Mouse (Mus musculus): ENCODE results near the gene Limch1. TPM values are rescaled to one million over a fixed set of nuclear protein-coding genes. Genes with fewer than 3 reads are reported as not detected.

The Limch1 gene
- total and polyA plus RNA-seq, 3 experiments: 0.05 TPM; not detected in 2

DNA sequence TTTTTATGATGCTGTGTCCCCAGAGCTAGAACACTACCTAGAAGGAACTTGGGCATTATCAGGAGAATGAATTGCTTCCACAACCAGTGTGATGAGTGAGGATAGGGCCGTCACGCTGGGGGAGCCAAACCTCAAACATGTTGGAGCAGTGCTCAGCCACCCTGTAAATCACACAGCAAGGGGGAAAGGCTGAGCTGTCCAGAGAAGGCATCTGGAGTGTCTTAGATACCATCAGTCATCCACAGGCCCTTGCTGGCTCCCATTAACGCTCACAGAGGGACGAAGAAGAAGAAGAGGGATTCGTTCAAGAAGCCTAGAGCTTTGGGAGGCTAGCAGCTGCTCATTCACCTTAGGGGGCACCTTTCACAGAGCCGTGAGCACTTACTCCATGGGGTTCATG, 219.8 kb downstream of the Limch1 start:
- no peak for DNase-seq (ENCODE audit: extremely low read depth)
- no peaks in the 10 kb centered on the region for H3K79me2 ChIP-seq (replicated peaks; ENCODE audit: control insufficient read depth, extremely low read depth, insufficient read depth, poor library complexity, severe bottlenecking)
- no peaks in the 10 kb centered on the region for H3K4me1 ChIP-seq (ENCODE audit: control insufficient read depth in 1 of 2, insufficient read depth in 2 of 2)
- H3K9me3 ChIP-seq (replicated peaks; ENCODE audit: low read length): no peaks in the 10 kb centered on the region
- H3K27ac ChIP-seq (ENCODE audit: insufficient read depth, low read depth): no peak overlapping the region
- in situ Hi-C loops (cut with MboI; ENCODE audit: low pct_ligation_motif_present, low pct_unique_long_range_greater_than_20kb, low sequenced_read_pairs): no loop called here
- H3K9ac ChIP-seq (ENCODE audit: insufficient read depth, low read depth): no peak overlapping the region
- H3K4me2 ChIP-seq (ENCODE audit: insufficient read depth, low read depth, poor library complexity, severe bottlenecking): no peak overlapping the region
- dilution Hi-C loops (cut with MboI; ENCODE audit: extremely low pct_ligation_motif_present, extremely low pct_unique_long_range_greater_than_20kb, low sequenced_read_pairs): no loop called here
- no peak overlapping the region for H3K4me3 ChIP-seq (replicated peaks in 1 of 3; ENCODE audit: low read depth in 2 of 3, low read length in 2 of 3, poor library complexity in 1 of 3)
- no peaks in the 10 kb centered on the region for H3K27me3 ChIP-seq (replicated peaks)
- no peaks in the 10 kb centered on the region for H3K36me3 ChIP-seq (replicated peaks in 1 of 2; ENCODE audit: control insufficient read depth in 1 of 2, insufficient read depth in 1 of 2, low read length in 1 of 2)
- TF ChIP-seq EP300 (IDR thresholded peaks at IDR 0.05; ENCODE audit: low read length): no peak
- no peak for TF ChIP-seq POLR2AphosphoS2 (IDR thresholded peaks at IDR 0.05; ENCODE audit: low read depth, low read length)
- TF ChIP-seq MAZ (IDR thresholded peaks at IDR 0.05; ENCODE audit: low read depth, low read length): no peak

DNA sequence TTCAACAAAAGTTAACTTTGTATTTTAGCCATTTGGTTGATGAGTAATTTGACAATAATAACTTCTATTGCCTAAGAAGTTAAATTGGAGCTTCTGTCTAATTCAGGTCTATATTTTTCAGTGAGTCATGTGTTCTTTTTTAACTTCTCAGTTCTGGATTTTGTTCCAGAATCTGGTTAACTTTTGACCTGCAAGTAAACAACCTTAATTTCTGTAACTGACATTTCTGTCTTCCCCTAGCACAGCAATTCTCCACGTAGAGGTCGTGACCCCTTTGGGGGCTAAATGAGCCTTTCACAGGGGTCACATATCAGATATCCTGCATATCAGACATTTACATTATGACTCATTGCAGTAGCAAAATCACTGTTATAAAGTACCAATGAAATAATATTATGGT, 221.5 kb downstream of the Limch1 start:
- H3K9ac ChIP-seq (ENCODE audit: insufficient read depth, low read depth): no peak overlapping the region
- H3K79me2 ChIP-seq (replicated peaks; ENCODE audit: control insufficient read depth, extremely low read depth, insufficient read depth, poor library complexity, severe bottlenecking): no peaks in the 10 kb centered on the region
- in situ Hi-C loops (cut with MboI; ENCODE audit: low pct_ligation_motif_present, low pct_unique_long_range_greater_than_20kb, low sequenced_read_pairs) (no loop called here), dilution Hi-C loops (cut with MboI; ENCODE audit: extremely low pct_ligation_motif_present, extremely low pct_unique_long_range_greater_than_20kb, low sequenced_read_pairs) (no loop called here)
- no peaks in the 10 kb centered on the region for H3K4me1 ChIP-seq (ENCODE audit: control insufficient read depth in 1 of 2, insufficient read depth in 2 of 2)
- no peak overlapping the region for H3K4me2 ChIP-seq (ENCODE audit: insufficient read depth, low read depth, poor library complexity, severe bottlenecking)
- no peak overlapping the region for H3K4me3 ChIP-seq (replicated peaks in 1 of 3; ENCODE audit: low read depth in 2 of 3, low read length in 2 of 3, poor library complexity in 1 of 3)
- H3K9me3 ChIP-seq (replicated peaks; ENCODE audit: low read length): no peaks in the 10 kb centered on the region
- H3K27me3 ChIP-seq (replicated peaks): no peaks in the 10 kb centered on the region
- no peaks in the 10 kb centered on the region for H3K36me3 ChIP-seq (replicated peaks in 1 of 2; ENCODE audit: control insufficient read depth in 1 of 2, insufficient read depth in 1 of 2, low read length in 1 of 2)
- TF ChIP-seq JUND (conservative IDR thresholded peaks at IDR 0.05; ENCODE audit: low read depth, low read length) (no peak), CTCF (conservative IDR thresholded peaks at IDR 0.05 in 1 of 2, IDR thresholded peaks at IDR 0.05 in 1 of 2; ENCODE audit: low read depth in 2 of 2, low read length in 2 of 2) (no peak), MEF2A (IDR thresholded peaks at IDR 0.05; ENCODE audit: borderline replicate concordance, low read depth, low read length) (no peak), RCOR1 (conservative IDR thresholded peaks at IDR 0.05; ENCODE audit: low read depth, low read length) (no peak), MXI1 (IDR thresholded peaks at IDR 0.05; ENCODE audit: low read depth, low read length) (no peak), MAX (IDR thresholded peaks at IDR 0.05; ENCODE audit: low read length) (no peak), CHD2 (IDR thresholded peaks at IDR 0.05; ENCODE audit: low read length) (no peak), NRF1 (IDR thresholded peaks at IDR 0.05; ENCODE audit: low read depth, low read length) (no peak), ZNF384 (IDR thresholded peaks at IDR 0.05; ENCODE audit: low read depth, low read length) (no peak), SMC3 (IDR thresholded peaks at IDR 0.05; ENCODE audit: low read depth, low read length) (no peak), ZMIZ1 (IDR thresholded peaks at IDR 0.05; ENCODE audit: low read depth, low read length) (no peak)
- no peak for DNase-seq (ENCODE audit: extremely low read depth)
- H3K27ac ChIP-seq (ENCODE audit: insufficient read depth, low read depth): no peak overlapping the region

DNA sequence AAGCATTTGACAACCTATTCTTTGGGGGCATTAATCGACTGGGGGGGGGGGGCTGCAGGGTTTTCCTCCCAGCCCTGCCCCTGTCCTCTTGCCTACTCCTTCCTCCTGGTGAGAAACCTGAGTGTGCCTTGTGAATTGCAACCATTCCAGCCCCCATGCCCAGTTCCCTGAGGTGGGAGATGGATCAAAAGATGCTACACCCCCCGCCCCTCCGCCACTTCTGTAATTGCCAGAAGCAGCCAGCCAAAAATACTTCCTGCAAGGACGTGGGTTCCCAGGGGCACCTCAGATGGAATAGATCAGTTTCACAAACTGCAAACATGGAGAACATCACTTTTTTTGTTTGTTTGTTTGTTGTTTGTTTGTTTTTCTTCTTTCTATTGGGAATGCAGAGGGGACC, 222.0 kb downstream of the Limch1 start:
- Histone ChIP-seq H3K4me1 (ENCODE audit: control insufficient read depth in 1 of 2, insufficient read depth in 2 of 2) (no peaks in the 10 kb centered on the region), H3K27ac (ENCODE audit: insufficient read depth, low read depth) (no peak overlapping the region), H3K9ac (ENCODE audit: insufficient read depth, low read depth) (no peak overlapping the region), H3K4me3 (replicated peaks in 1 of 3; ENCODE audit: low read depth in 2 of 3, low read length in 2 of 3, poor library complexity in 1 of 3) (no peak overlapping the region), H3K9me3 (replicated peaks; ENCODE audit: low read length) (no peaks in the 10 kb centered on the region), H3K4me2 (ENCODE audit: insufficient read depth, low read depth, poor library complexity, severe bottlenecking) (no peak overlapping the region), H3K27me3 (replicated peaks) (no peaks in the 10 kb centered on the region), H3K36me3 (replicated peaks in 1 of 2; ENCODE audit: control insufficient read depth in 1 of 2, insufficient read depth in 1 of 2, low read length in 1 of 2) (no peaks in the 10 kb centered on the region), H3K79me2 (replicated peaks; ENCODE audit: control insufficient read depth, extremely low read depth, insufficient read depth, poor library complexity, severe bottlenecking) (no peaks in the 10 kb centered on the region)
- in situ Hi-C loops (cut with MboI; ENCODE audit: low pct_ligation_motif_present, low pct_unique_long_range_greater_than_20kb, low sequenced_read_pairs): no loop called here
- DNase-seq (ENCODE audit: extremely low read depth): no peak
- TF ChIP-seq NELFE (IDR thresholded peaks at IDR 0.05; ENCODE audit: low read depth, low read length) (no peak), PAX5 (IDR thresholded peaks at IDR 0.05; ENCODE audit: low read length) (no peak), E2F4 (IDR thresholded peaks at IDR 0.05; ENCODE audit: insufficient replicate concordance, low read depth, low read length) (no peak), MAZ (IDR thresholded peaks at IDR 0.05; ENCODE audit: low read depth, low read length) (no peak), TBP (conservative IDR thresholded peaks at IDR 0.05; ENCODE audit: low read depth, low read length) (no peak), MAFK (IDR thresholded peaks at IDR 0.05; ENCODE audit: insufficient replicate concordance, low read length) (no peak), POLR2AphosphoS2 (IDR thresholded peaks at IDR 0.05; ENCODE audit: low read depth, low read length) (no peak), MAX (IDR thresholded peaks at IDR 0.05; ENCODE audit: low read length) (no peak), RCOR1 (conservative IDR thresholded peaks at IDR 0.05; ENCODE audit: low read depth, low read length) (no peak), MXI1 (IDR thresholded peaks at IDR 0.05; ENCODE audit: low read depth, low read length) (no peak)
- dilution Hi-C loops (cut with MboI; ENCODE audit: extremely low pct_ligation_motif_present, extremely low pct_unique_long_range_greater_than_20kb, low sequenced_read_pairs): no loop called here
